28 mouse cellular contexts compared by ENCODE assay signal in genomic region chr12:7958851-7959250, GRCm38 (mm10). TPM values are rescaled to one million over a fixed set of nuclear protein-coding genes. Genes with fewer than 3 reads are reported as not detected.
"Had no signal": no experiment of that assay in that cellular context is flagged by ENCODE, and none has a peak within 500 bp of the region (broad histone marks: within the 10 kb centered on the region; RNA-seq: fewer than 3 reads in every experiment).

No protein-coding gene starts in this region.

- H3K27ac ChIP-seq: heart, adult 2 months; heart, embryonic 13.5 days; heart, embryonic 15.5 days; hindbrain, embryonic 13.5 days; hindbrain, embryonic 15.5 days; hindbrain, postnatal 0 days; kidney, embryonic 15.5 days; kidney, postnatal 0 days; limb, embryonic 12.5 days; limb, embryonic 15.5 days; liver, embryonic 12.5 days; liver, embryonic 14.5 days had no signal

- ATAC-seq: hindbrain, postnatal 0 days; intestine, embryonic 16.5 days; liver, embryonic 12.5 days had no signal

- H3K36me3 ChIP-seq: heart, embryonic 13.5 days; heart, embryonic 15.5 days; hindbrain, embryonic 13.5 days; hindbrain, embryonic 15.5 days; kidney, embryonic 15.5 days; limb, embryonic 12.5 days; limb, embryonic 15.5 days; liver, embryonic 12.5 days had no signal

- H3K9me3 ChIP-seq: heart, embryonic 13.5 days; heart, embryonic 15.5 days; hindbrain, embryonic 13.5 days; hindbrain, embryonic 15.5 days; kidney, embryonic 15.5 days; limb, embryonic 12.5 days; limb, embryonic 15.5 days; liver, embryonic 12.5 days had no signal

- H3K4me2 ChIP-seq: heart, embryonic 11.5 days; heart, embryonic 13.5 days; heart, embryonic 15.5 days; hindbrain, embryonic 13.5 days; hindbrain, embryonic 15.5 days; kidney, embryonic 15.5 days; limb, embryonic 12.5 days; limb, embryonic 15.5 days; liver, embryonic 12.5 days had no signal

- H3K4me1 ChIP-seq: hindbrain, embryonic 13.5 days; hindbrain, embryonic 15.5 days; limb, embryonic 15.5 days had no signal

- DNase-seq: gastrocnemius, postnatal 14 days; gastrocnemius, postnatal 36 days; heart, adult 11 months; heart, adult 2 months; heart, postnatal 14 days; heart, postnatal 36 days; kidney, adult 11 months; kidney, adult 2 months; kidney, adult 9 months; kidney, postnatal 14 days; kidney, postnatal 36 days; layer of hippocampus, adult 9-11 months; layer of hippocampus, postnatal 36 days; left cerebral cortex, postnatal 4 days had no signal

- H3K27me3 ChIP-seq: heart, embryonic 13.5 days; heart, embryonic 15.5 days; hindbrain, embryonic 13.5 days; hindbrain, embryonic 15.5 days; kidney, embryonic 15.5 days; limb, embryonic 12.5 days; limb, embryonic 15.5 days; liver, embryonic 12.5 days had no signal

- H3K9ac ChIP-seq: heart, embryonic 13.5 days; heart, embryonic 15.5 days; hindbrain, embryonic 13.5 days; hindbrain, embryonic 15.5 days; kidney, embryonic 15.5 days; limb, embryonic 12.5 days; limb, embryonic 15.5 days; liver, embryonic 12.5 days; liver, embryonic 14.5 days had no signal

- H3K4me3 ChIP-seq: heart, adult 2 months; heart, embryonic 13.5 days; heart, embryonic 15.5 days; hindbrain, embryonic 13.5 days; hindbrain, embryonic 15.5 days; kidney, embryonic 15.5 days; limb, embryonic 12.5 days; limb, embryonic 15.5 days; liver, embryonic 12.5 days had no signal

RNA-seq across cellular contexts. Expression of gene Apob, which starts 18.6 kb away (rescaled TPM):
- polyA plus RNA-seq: heart, postnatal 0 days; hindbrain, postnatal 0 days had no signal
